Mouse (Mus musculus) left cerebral cortex, adult 18-20 months (tissue): ENCODE results near the gene Hist1h2ab. TPM values are rescaled to one million over a fixed set of nuclear protein-coding genes. Genes with fewer than 3 reads are reported as not detected.

Experiments used
- DNase-seq, 2 experiments: peaks; one replicate each; pipeline ENCODE4 v3.0.0; 2021 to 2022; ENCODE audit warnings: low spot score in 2 of 2, mixed read lengths in 1 of 2
- total RNA-seq, 2 experiments: library from RNA; stranded (reverse); gene quantifications; 2 replicates each; pipeline ENCODE4 v1.2.3; 2021

Hist1h2ab gene
- total RNA-seq, 2 experiments from 2014 or later, result 17.2 to 22.5 TPM

DNA sequence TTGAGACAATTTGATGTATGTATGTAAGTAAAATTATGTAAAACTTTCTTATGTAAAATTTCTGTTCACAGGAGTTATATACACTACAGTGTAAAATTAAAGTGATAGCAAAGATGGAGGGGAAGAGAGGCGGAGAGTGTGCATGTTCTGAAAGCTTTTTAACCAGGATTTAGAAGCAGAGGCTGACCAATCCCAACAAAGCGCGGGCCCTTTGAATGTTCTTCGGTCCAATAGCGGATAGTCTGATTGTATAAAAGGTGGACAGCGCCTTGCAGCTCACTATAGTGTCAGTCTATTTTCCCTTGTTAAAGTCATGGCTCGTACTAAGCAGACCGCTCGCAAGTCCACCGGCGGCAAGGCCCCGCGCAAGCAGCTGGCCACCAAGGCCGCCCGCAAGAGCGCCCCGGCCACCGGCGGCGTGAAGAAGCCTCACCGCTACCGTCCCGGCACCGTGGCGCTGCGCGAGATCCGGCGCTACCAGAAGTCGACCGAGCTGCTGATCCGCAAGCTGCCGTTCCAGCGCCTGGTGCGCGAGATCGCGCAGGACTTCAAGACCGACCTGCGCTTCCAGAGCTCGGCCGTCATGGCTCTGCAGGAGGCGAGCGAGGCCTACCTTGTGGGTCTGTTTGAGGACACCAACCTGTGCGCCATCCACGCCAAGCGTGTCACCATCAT, 1.3 kb downstream of the Hist1h2ab start, which contains the start of gene Hist1h3b:
Hist1h3b (plus strand) TSS at position 201 of the 675 bp plus-strand sequence.
- DNase-seq, result peak; percentile 94 to 96

DNA sequence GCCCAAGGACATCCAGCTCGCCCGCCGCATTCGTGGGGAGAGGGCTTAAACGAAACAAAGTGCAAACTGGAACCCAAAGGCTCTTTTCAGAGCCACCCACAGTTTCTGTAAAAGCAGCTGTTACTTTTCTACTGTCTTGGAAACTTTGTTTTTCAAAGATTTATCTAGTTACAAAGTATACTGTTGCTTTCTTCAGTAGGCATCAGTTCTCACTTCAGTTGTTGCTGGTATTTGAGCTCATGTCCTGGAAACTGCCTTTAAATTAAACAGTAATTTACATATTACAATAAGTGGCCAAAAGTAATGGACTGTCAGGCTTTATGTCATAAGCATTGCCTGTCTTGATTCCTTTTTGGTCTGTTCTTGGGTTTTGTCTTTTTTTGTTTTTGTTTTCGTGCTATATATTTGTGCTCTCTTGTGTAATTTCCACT, 1.8 kb downstream of the Hist1h2ab start:
- no peak for DNase-seq

DNA sequence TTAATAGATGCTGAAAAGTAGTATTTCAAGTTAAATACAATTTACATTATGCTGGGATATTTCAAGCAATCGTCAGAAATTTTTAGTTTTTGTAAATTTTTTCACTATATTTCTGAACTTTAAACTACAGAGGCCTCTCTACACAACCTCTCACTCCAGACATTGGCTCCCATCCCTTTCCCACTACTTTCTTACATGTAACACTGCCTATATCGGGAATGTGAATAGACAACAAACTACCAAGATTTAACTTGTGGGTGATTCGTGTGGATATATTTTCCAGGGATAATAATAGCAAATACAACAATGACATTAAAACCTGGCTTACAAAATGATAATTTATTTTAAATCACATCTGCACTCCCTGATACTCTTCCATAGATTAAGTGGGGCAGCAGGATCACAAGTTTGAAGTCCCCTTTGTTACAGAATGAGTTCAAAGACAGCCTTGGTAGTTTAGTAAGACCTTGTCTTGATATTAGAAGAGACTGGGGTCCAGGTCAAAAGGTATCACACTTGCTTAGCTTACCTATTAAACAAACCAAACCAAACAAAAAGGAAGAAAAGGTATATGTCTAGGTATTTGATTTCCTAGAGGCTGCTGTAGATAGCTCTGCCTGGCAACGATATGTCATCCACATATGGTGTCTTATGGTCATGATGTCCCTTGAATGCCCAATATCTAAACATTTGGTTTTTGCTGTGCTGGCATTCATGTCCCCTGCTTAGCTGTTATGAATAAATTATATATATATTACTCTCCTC, 2.6 kb downstream of the Hist1h2ab start:
- DNase-seq, result no peak

GRCm38 (mm10) chr13:23755000-23755399, 4.1 kb downstream of the Hist1h2ab start:
- no peak for DNase-seq

- DNase-seq, result peak; percentile 83 to 89
Observed at GRCm38 (mm10) chr13:23756790-23757189, 5.9 kb downstream of the Hist1h2ab start, which contains the start of gene Hist1h4b. TSS of gene Hist1h4b (plus strand) at chr13:23757013.

DNA sequence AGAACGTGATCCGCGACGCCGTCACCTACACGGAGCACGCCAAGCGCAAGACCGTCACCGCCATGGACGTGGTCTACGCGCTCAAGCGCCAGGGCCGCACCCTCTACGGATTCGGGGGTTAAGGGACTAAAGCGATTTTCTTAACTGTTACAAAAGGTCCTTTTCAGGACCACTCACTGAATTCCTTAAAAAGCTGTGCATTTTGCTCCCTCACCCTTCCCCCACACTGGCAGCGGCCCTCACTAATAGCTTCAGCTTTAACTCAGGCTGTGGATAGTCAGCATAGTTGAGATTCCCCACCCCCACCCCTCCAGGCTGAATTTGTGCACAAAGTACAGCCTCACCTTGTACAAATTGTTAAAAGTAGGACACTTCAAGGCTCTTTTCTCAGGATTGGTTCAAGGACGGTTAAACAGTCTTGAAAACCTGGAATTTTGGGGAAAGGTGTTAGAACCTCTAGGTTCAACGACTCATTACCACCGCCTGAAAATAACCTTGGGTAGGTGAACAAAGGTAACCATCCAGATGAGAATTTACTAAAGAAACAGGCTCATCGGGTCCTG, 6.4 kb downstream of the Hist1h2ab start:
- DNase-seq, result no peak

GRCm38 (mm10) chr13:23757921-23758320, 7.0 kb downstream of the Hist1h2ab start:
- no peak for DNase-seq

- no peak for DNase-seq
Observed at GRCm38 (mm10) chr13:23759251-23759771, 8.4 kb downstream of the Hist1h2ab start.

GRCm38 (mm10) chr13:23759916-23760239, 9.0 kb downstream of the Hist1h2ab start:
- DNase-seq, result no peak

GRCm38 (mm10) chr13:23760240-23760971, 9.5 kb downstream of the Hist1h2ab start:
- no peak for DNase-seq

DNA sequence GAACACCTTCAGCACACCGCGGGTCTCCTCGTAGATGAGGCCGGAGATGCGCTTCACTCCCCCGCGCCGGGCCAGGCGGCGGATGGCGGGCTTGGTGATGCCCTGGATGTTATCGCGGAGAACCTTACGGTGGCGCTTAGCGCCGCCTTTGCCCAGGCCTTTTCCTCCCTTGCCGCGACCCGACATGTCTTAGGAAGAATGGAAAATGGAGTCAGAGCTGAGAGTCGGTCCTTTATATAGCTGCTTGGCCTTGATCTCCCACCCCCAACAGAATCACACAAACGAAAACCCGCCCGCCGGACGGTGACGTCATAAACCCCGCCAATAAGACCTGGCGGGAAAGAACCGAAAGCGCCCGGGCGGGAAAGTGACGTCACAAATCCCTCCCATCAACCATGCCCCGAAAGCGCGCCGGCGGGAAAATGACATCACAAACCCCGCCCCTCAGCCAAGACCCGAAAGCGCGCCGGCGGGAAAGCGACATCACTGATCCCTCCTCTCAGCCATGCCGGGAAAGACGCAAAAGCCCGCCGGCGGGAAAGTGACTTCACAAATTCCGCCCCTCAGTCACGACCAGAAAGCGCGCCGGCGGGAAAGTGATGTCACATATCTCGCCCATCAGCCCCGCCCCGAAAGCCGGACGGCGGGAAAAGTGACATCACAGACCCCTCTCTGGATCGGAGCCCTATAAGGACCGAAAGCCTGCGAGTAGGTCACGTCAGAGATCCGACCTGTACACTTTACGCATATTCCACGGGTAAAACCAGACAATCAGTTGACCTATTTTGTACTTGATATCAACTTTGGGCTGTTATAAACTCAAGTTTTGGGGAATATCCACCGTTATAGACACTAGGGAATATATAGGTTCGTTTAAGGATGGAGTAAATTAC, 10.3 kb downstream of the Hist1h2ab start, which contains the start of gene Hist1h4a:
Hist1h4a (minus strand) TSS at position 259 of the 893 bp plus-strand sequence.
- peak; percentile 99 for DNase-seq

DNA sequence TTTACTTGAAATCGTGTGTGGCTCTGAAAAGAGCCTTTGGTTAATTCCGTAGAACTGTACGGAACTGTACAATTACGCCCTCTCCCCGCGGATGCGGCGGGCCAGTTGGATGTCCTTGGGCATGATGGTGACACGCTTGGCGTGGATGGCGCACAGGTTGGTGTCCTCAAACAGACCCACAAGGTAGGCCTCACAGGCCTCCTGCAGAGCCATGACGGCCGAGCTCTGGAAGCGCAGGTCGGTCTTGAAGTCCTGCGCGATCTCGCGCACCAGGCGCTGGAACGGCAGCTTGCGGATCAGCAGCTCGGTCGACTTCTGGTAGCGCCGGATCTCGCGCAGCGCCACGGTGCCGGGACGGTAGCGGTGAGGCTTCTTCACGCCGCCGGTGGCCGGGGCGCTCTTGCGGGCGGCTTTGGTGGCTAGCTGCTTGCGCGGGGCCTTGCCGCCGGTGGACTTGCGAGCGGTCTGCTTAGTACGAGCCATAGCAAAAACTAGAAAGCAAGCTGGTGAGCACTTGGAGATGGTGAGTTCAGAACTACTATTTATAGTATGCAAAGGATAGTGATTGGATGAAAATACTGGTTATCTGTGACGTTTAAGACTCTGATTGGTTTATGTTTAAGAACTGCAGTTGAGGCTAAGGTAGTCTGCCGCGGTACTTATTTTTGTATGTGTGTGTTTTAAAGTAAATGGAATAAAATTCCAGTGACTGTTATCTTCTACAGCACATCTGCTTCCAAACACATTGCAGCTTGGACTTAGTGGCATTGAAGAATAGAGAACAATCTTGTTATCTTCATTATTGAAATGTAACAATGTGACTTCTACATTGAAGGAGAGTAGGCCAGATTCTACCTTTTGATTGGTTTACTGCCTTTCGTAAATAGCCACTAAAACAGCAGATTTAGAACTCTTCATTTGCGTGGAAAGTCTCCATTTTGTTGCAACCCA, 11.2 kb downstream of the Hist1h2ab start, which contains the start of gene Hist1h3a:
Hist1h3a (minus strand) TSS at position 516 of the 951 bp plus-strand sequence.
- peak; percentile 50 to 53 for DNase-seq

- no peak for DNase-seq
Observed at GRCm38 (mm10) chr13:23763242-23763585, 12.3 kb downstream of the Hist1h2ab start.

GRCm38 (mm10) chr13:23763586-23764323, 12.8 kb downstream of the Hist1h2ab start, which contains the start of gene Hist1h1a:
TSS of gene Hist1h1a (plus strand) at chr13:23763666.
- DNase-seq, result peak; percentile 71 to 77

DNA sequence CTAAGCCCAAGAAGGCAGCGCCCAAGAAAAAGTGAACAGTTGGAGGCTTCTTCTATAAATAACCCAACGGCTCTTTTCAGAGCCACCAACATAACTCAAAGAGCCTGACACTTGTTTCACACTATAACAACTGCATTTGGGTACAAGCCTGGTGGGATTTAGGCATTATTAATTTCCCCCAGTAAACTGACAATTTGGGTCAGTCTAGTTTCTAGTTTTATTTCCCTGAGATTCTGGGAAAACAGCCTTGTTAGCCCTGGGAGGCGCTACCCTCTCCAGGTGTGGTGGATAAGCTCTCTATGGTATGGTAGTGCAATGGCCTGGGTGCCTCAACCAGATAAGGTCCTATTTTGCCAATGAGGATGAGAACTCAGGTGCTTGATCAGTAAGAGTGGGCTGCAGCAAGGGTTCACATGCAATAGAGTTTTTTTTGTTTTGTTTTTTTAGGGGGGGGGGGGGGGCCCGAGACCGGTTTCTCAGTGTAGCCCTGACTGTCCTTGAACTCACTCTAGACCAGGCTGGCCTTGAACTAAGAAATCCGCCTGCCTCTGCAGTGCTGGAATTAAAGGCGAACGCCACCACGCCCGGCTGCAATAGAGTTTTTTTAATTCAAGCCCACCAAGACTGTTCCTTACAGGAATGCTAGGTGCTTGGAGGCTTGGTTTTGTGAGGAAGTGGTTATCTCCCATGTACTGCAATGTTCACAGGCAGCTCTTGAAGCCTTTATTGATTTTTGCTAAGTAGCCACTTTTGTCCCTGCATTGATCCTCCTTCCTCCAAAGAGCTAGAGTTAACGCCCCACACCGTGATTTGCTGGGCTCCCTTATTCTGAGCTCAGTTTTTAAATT, 13.6 kb downstream of the Hist1h2ab start:
- DNase-seq, result no peak

DNA sequence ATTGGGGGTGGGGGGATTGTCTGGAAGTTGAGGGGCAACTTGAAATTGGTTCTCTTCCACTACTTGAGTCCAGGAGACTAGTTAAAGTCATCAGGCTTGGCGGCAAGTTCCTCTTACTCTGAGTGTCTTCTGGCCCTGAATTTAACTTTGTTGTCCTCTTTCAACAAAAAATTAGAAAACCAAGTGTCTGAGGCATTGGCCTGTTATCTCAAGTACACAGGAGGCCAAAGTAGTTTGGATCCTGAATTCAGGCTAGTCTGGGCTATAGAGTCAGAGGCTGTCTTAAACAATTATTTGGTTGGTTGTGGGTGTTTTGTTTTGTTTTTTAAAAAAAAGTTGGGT, 14.2 kb downstream of the Hist1h2ab start:
- no peak for DNase-seq

- DNase-seq, result no peak
Observed at GRCm38 (mm10) chr13:23766772-23767171, 15.8 kb downstream of the Hist1h2ab start.
